Mouse (Mus musculus) bone marrow, adult 2 months (tissue): Measurements from ENCODE around the gene Cetn3. TPM values are rescaled to one million over a fixed set of nuclear protein-coding genes. Genes with fewer than 3 reads are reported as not detected.

ENCODE experiments used
- H3K27ac ChIP-seq: fragments of 200-500 bp; 2 replicates; pipeline ENCODE4 v1.5.1; 2012; ENCODE audit warnings: low read depth, mild to moderate bottlenecking, control low read depth, inconsistent platforms, low read length; ENCODE audit not compliant: control insufficient read depth, poor library complexity, insufficient read depth
- H3K4me1 ChIP-seq: fragments of 200-500 bp; 2 replicates; pipeline ENCODE4 v1.6.1; 2011; ENCODE audit warnings: low read length; ENCODE audit not compliant: control insufficient read depth, insufficient read depth
- H3K4me3 ChIP-seq: fragments of 200-500 bp; replicated peaks from 2 replicates; pipeline ENCODE3; 2011; ENCODE audit warnings: mild to moderate bottlenecking, low read depth, low read length, control low read depth; ENCODE audit not compliant: control insufficient read depth
- CTCF ChIP-seq: fragments of 200-500 bp; IDR thresholded peaks from 2 replicates; pipeline ENCODE4 v1.5.1; 2011; ENCODE audit warnings: low read length, control low read depth; ENCODE audit not compliant: control insufficient read depth, insufficient read depth
- POLR2A ChIP-seq: fragments of 200-500 bp; IDR thresholded peaks from 2 replicates; pipeline ENCODE4 v1.6.1; 2011; ENCODE audit warnings: low read depth, mild to moderate bottlenecking, control low read depth, low read length, borderline replicate concordance; ENCODE audit not compliant: control insufficient read depth
- WGBS: fragments of 180-500 bp; shearing (Covaris S2); methylation state at CpG from one replicate; pipeline ENCODE4 v1.1.7; 2018; 5-methylcytosine and 5-hydroxymethylcytosine counted together
- polyA plus RNA-seq: library from polyadenylated mRNA; stranded (reverse); fragments of >200 nt; gene quantifications from 2 replicates; pipeline ENCODE4 v1.2.4, GENCODE M21; 2011; ENCODE audit warnings: low replicate concordance; ENCODE audit not compliant: missing spikeins, insufficient read depth, insufficient read length

Cetn3 gene
- polyA plus RNA-seq, 1 experiment: 53.3 TPM

- 31% methylated on average over 14 of the region's 14 CpGs for whole genome bisulfite sequencing
- no peak overlapping the region for H3K27ac ChIP-seq
- no peak overlapping the region for H3K4me3 ChIP-seq
- H3K4me1 ChIP-seq: no peaks in the 10 kb centered on the region
- TF ChIP-seq POLR2A: no peak
- TF ChIP-seq CTCF: no peak
Measured at GRCm38 (mm10) chr13:81761566-81762186, 21.2 kb upstream of the Cetn3 start.

- TF ChIP-seq CTCF (no peak), POLR2A (no peak)
- WGBS: 58% methylated on average over 5 of the region's 5 CpGs
- Histone ChIP-seq H3K4me1 (no peaks in the 10 kb centered on the region), H3K4me3 (no peak overlapping the region), H3K27ac (no peak overlapping the region)
Measured at GRCm38 (mm10) chr13:81764173-81764572, 18.7 kb upstream of the Cetn3 start.

- TF ChIP-seq POLR2A (no peak), CTCF (peak; percentile 81)
- no peaks in the 10 kb centered on the region for H3K4me1 ChIP-seq
Measured at GRCm38 (mm10) chr13:81767038-81767659, 15.7 kb upstream of the Cetn3 start.

DNA sequence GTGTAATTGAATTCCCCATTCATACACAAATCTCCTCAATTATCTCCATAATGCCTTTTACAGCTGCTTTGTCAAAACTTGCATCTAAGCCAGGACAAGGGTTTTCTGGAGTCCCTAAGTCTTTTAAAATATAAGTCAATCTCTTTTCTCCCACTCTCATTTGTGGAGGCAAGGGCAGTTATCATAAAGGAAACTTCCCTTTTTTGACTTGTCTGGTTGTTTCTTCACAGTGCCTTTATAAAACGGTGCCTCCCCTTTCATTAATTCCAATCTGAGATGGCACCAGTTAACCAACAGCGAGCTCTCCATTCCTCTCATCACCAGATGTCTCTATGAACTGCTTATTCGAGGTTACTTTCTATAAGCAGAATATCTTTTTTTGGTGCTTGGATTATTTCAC, 6.7 kb upstream of the Cetn3 start:
- no peaks in the 10 kb centered on the region for H3K4me1 ChIP-seq
- WGBS: 45% methylated on average over 3 of the region's 3 CpGs
- H3K27ac ChIP-seq: no peak overlapping the region
- no peak overlapping the region for H3K4me3 ChIP-seq
- TF ChIP-seq CTCF: no peak
- no peak for TF ChIP-seq POLR2A

More at GRCm38 (mm10) chr13:81767038-81767659, 15.7 kb upstream of the Cetn3 start:
- no peak overlapping the region for H3K27ac ChIP-seq
- no peak overlapping the region for H3K4me3 ChIP-seq
- WGBS: 81% methylated on average over 7 of the region's 7 CpGs

DNA sequence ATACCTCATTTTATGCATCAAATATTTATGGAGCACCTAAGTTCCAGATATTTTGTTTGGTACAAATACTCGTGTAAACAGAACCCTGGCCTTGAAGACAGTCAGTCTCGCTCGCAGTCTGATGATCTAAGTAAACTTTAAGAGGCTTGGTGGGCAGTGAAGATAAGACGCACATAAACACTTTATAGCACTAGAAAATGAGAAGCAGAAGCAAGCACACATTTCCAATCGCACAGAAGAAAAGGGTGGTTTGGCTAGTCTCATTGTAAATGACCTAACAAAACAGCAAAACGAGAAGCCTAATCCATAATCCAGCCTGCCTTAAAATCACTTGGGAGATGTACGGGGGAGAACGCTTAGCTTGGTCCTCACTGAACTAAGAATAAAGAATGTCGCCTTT, 402 bp upstream of the Cetn3 start:
- WGBS: 19% methylated on average over 9 of the region's 9 CpGs
- Histone ChIP-seq H3K27ac (no peak overlapping the region; the same call in 1 of the 2 replicates), H3K4me3 (peak overlapping the region; percentile 96), H3K4me1 (no peaks in the 10 kb centered on the region; the same call in 1 of the 2 replicates)
- TF ChIP-seq POLR2A: no peak
- no peak for TF ChIP-seq CTCF

DNA sequence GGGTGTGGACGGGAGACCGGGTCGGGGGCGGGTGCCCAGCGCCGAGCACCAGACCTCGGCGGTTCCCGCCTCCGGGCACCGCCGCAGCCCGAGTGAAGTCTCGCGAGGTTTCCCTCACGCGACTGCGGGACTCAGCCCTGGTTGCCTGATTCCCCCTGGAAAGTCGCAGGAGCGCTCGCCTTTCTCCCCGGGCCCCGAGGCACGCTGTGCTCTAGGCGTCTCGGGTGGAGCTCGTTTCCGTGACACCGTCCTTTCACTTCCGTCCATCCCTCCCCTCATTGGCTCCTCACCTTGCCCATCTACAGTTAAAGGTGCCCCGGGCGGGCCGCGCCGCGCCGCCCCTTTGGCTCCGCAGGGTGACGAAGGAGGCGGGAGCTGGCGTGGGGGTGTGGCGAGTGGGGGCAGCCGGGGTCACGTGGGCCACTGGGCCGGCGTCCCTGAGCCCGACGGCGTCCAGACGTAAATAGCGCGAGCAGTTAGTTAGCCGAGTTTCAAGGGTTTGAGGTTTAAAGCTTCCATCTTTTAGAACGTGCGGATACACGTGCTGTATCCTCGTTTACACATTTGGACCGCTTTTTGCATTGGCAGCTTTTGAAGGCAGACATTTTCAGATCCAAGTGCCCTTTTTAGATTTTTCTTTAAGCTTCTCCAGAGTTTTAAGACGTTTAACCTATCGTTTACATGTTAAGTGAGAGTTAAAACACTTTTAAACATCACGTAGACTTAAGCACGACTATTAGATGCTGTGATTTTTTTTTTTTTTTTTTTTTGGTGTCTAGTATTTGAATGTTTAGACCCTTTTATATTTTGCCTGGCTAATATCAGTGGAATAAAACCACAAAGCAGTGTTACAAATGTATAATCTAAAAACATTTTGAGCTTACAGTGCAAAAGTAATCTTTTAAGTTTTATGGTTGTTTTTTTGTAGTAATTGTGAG, 797 bp downstream of the Cetn3 start:
- WGBS: under 1% methylated on average over 62 of the region's 62 CpGs
- no peaks in the 10 kb centered on the region; the same call in 1 of the 2 replicates for H3K4me1 ChIP-seq
- H3K4me3 ChIP-seq: peak overlapping the region; percentile 96
- H3K27ac ChIP-seq: peak overlapping the region; percentile 96
- TF ChIP-seq POLR2A (peak; percentile 71; the same call in 1 of the 2 replicates), CTCF (no peak)

DNA sequence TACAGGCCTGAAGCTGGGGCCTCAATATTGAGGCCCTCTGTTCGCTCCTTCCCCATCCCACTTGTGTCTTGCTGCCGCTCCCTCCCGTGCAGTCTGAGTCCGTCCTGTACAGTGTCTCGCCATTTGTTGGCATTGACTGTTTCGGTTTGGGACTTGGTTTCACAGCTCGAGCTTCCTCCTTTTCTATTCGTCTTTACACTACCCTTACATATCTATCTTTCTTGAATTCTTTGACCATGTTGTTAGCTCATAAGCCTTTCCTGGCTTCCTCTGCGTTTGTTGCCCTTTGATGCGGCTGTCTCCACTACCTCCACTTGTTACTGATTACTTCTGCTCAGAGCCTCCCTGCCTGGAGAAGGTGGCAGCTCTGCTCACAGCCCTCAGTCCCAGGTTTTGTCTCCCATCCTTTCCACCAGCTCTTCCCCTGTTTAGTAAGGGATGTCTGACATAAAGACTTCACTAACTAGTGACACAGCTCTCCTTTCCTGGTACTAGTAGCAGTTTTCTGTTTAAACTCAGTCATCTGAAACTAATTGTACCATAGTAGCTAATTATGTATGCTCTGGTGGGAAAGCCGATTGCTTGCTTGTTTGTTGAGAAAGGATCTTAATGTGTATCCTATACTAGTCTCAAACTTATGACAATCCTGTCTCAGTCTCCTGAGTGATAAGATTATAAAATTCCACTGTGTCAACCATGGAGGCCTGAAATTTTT, 3.0 kb downstream of the Cetn3 start:
- WGBS: 83% methylated on average over 11 of the region's 11 CpGs
- TF ChIP-seq CTCF (no peak), POLR2A (no peak)
- Histone ChIP-seq H3K4me1 (no peaks in the 10 kb centered on the region; the same call in 1 of the 2 replicates), H3K27ac (no peak overlapping the region), H3K4me3 (no peak overlapping the region)

DNA sequence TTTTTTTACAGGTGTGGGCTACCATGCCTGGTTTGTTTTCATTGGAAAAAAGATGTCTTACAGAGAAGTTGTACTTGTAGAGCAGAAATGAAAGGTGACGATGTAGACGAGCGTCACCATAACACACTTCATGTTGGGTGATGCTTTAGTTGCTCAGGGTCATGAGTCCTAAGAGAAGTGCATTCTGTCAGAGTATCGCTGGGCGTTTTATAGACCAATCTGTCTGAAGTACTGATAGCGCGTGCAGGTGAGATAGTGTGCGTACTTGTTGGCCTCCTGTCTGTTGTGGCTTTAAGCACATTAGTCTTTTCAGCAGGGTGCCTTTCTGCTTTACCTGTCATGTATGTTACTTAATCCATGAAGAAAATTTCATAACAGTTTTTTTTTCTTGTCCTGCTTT, 7.3 kb downstream of the Cetn3 start:
- TF ChIP-seq POLR2A (no peak), CTCF (no peak)
- 93% methylated on average over 8 of the region's 8 CpGs for WGBS
- no peak overlapping the region for H3K4me3 ChIP-seq
- H3K27ac ChIP-seq: no peak overlapping the region
- H3K4me1 ChIP-seq: no peaks in the 10 kb centered on the region; the same call in 1 of the 2 replicates
